Mouse (Mus musculus): Measurements from ENCODE around the gene Abcc9. TPM values are rescaled to one million over a fixed set of nuclear protein-coding genes. Genes with fewer than 3 reads are reported as not detected.

Gene Abcc9
- total and polyA plus RNA-seq, 3 experiments: not detected

DNA sequence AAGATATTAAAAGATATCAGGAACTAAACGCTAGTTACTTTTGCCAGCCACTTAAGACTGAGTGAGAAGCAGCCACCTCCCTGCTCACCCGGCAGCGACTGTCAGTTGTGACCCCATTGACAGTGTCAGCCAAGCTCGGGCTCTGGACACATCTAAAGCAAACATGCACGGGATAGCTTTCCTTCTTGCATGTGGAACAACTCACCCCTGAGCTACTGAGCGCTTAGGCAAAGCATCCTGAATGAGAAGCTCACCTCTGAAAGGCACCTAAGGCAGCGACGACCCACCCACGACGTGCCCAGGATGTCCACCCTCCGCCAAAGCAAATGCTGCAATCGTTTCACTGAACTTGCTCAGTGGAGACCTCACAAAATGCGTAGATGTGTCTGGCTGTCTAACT, 954 bp downstream of the Abcc9 start (continued):
- TF ChIP-seq BHLHE40 (IDR thresholded peaks at IDR 0.05; ENCODE audit: low read depth, low read length): no peak
- no peak for TF ChIP-seq UBTF (IDR thresholded peaks at IDR 0.05; ENCODE audit: low read depth, low read length)

DNA sequence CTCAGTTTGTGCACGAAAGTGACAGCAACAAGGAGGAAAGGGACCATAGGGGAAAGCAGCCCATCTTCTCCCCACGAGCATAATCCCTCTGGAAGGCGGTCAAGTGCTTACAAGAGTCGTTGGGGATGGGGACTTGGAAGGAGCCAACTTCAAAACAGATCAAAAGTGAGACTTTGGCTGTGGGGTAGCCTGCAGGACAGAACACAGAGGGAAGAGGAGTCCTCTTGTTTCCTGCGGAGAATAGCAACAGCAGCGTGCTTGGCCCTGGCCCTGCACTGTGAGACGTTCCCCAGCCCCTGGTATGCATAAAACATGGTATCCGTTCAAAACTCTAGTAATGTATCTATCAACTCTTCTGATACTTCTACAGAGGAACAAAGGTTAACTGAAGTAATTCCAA, 1.4 kb downstream of the Abcc9 start:
- Histone ChIP-seq H3K4me2 (ENCODE audit: insufficient read depth, low read depth, poor library complexity, severe bottlenecking) (no peak overlapping the region), H3K27ac (ENCODE audit: insufficient read depth, low read depth) (no peak overlapping the region), H3K4me1 (ENCODE audit: control insufficient read depth in 1 of 2, insufficient read depth in 2 of 2) (no peaks in the 10 kb centered on the region), H3K79me2 (replicated peaks; ENCODE audit: control insufficient read depth, extremely low read depth, insufficient read depth, poor library complexity, severe bottlenecking) (no peaks in the 10 kb centered on the region), H3K4me3 (replicated peaks in 1 of 3; ENCODE audit: low read depth in 2 of 3, low read length in 2 of 3, poor library complexity in 1 of 3) (no peak overlapping the region), H3K9me3 (replicated peaks; ENCODE audit: low read length) (no peaks in the 10 kb centered on the region), H3K9ac (ENCODE audit: insufficient read depth, low read depth) (no peak overlapping the region), H3K27me3 (replicated peaks) (no peaks in the 10 kb centered on the region), H3K36me3 (replicated peaks in 1 of 2; ENCODE audit: control insufficient read depth in 1 of 2, insufficient read depth in 1 of 2, low read length in 1 of 2) (no peaks in the 10 kb centered on the region)
- TF ChIP-seq NRF1 (IDR thresholded peaks at IDR 0.05; ENCODE audit: low read depth, low read length) (no peak), ZKSCAN1 (IDR thresholded peaks at IDR 0.05; ENCODE audit: borderline replicate concordance, low read depth, low read length) (no peak), SMC3 (IDR thresholded peaks at IDR 0.05; ENCODE audit: low read depth, low read length) (no peak), CHD1 (IDR thresholded peaks at IDR 0.05; ENCODE audit: low read depth, low read length) (no peak), BHLHE40 (IDR thresholded peaks at IDR 0.05; ENCODE audit: low read depth, low read length) (no peak), ZNF384 (IDR thresholded peaks at IDR 0.05; ENCODE audit: low read depth, low read length) (no peak), TCF12 (IDR thresholded peaks at IDR 0.05; ENCODE audit: low read depth, low read length) (no peak), CTCF (conservative IDR thresholded peaks at IDR 0.05 in 1 of 2, IDR thresholded peaks at IDR 0.05 in 1 of 2; ENCODE audit: low read depth in 2 of 2, low read length in 2 of 2) (no peak), MAFK (IDR thresholded peaks at IDR 0.05; ENCODE audit: insufficient replicate concordance, low read length) (no peak), MAZ (IDR thresholded peaks at IDR 0.05; ENCODE audit: low read depth, low read length) (no peak), RCOR1 (conservative IDR thresholded peaks at IDR 0.05; ENCODE audit: low read depth, low read length) (no peak), GABPA (IDR thresholded peaks at IDR 0.05; ENCODE audit: insufficient replicate concordance, low read depth, low read length) (no peak), PAX5 (IDR thresholded peaks at IDR 0.05; ENCODE audit: low read length) (no peak), ETS1 (conservative IDR thresholded peaks at IDR 0.05; ENCODE audit: low read depth, low read length) (no peak), JUND (conservative IDR thresholded peaks at IDR 0.05; ENCODE audit: low read depth, low read length) (no peak), IRF4 (IDR thresholded peaks at IDR 0.05; ENCODE audit: low read depth, low read length) (no peak)
- in situ Hi-C loops (cut with MboI; ENCODE audit: low pct_ligation_motif_present, low pct_unique_long_range_greater_than_20kb, low sequenced_read_pairs): no loop called here
- dilution Hi-C loops (cut with MboI; ENCODE audit: extremely low pct_ligation_motif_present, extremely low pct_unique_long_range_greater_than_20kb, low sequenced_read_pairs): no loop called here
- DNase-seq (ENCODE audit: extremely low read depth): no peak

DNA sequence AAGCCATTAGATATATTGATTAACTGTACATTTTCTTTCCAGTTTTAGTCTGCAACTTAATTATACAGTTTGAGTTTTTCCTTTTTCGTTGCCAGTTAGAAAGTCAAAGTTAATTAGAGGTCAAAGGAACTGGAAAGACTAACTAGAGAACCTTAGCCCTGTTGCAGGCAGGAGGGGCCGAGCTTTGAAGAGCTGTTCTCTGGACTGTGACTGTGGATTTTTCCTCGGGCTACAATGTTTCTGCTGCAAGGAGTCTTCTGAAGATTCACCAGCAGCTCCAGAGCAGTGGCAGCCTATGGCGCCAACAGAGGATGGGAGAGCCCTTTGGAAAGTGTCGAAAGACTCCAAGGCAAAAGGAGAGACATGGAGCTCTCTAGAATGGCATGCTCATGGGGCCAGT, 10.0 kb downstream of the Abcc9 start:
- dilution Hi-C loops (cut with MboI; ENCODE audit: extremely low pct_ligation_motif_present, extremely low pct_unique_long_range_greater_than_20kb, low sequenced_read_pairs) (no loop called here), in situ Hi-C loops (cut with MboI; ENCODE audit: low pct_ligation_motif_present, low pct_unique_long_range_greater_than_20kb, low sequenced_read_pairs) (no loop called here)
- no peak for TF ChIP-seq ETS1 (conservative IDR thresholded peaks at IDR 0.05; ENCODE audit: low read depth, low read length)
- Histone ChIP-seq H3K4me1 (ENCODE audit: control insufficient read depth in 1 of 2, insufficient read depth in 2 of 2) (0 out of 4 replicates have a peak, but pooled peaks cover 1 to 3% of the 10 kb centered on the region in 2 experiments), H3K4me2 (ENCODE audit: insufficient read depth, low read depth, poor library complexity, severe bottlenecking) (no peak overlapping the region), H3K36me3 (replicated peaks in 1 of 2; ENCODE audit: control insufficient read depth in 1 of 2, insufficient read depth in 1 of 2, low read length in 1 of 2) (no peaks in the 10 kb centered on the region), H3K27ac (ENCODE audit: insufficient read depth, low read depth) (no peak overlapping the region), H3K79me2 (replicated peaks; ENCODE audit: control insufficient read depth, extremely low read depth, insufficient read depth, poor library complexity, severe bottlenecking) (no peaks in the 10 kb centered on the region), H3K4me3 (replicated peaks in 1 of 3; ENCODE audit: low read depth in 2 of 3, low read length in 2 of 3, poor library complexity in 1 of 3) (no peak overlapping the region), H3K9ac (ENCODE audit: insufficient read depth, low read depth) (no peak overlapping the region), H3K9me3 (replicated peaks; ENCODE audit: low read length) (no peaks in the 10 kb centered on the region), H3K27me3 (replicated peaks) (no peaks in the 10 kb centered on the region)
- no peak for DNase-seq (ENCODE audit: extremely low read depth)
